Mouse (Mus musculus) c-Kit-positive CD71-positive TER-119-positive erythroid progenitor cells, embryonic 14.5 days (primary cell): ENCODE measurements around the gene Vmn1r119.
"Not testable (repeated sequence)": the region's sequence is repeated elsewhere in the genome, so short reads cannot be mapped to it uniquely, and the experiment has no call there.

ENCODE experiments used
- DNase-seq: peaks from one replicate; pipeline ENCODE4 v3.0.0-alpha.2; 2013; ENCODE audit warnings: low spot score

The Vmn1r119 gene

DNA sequence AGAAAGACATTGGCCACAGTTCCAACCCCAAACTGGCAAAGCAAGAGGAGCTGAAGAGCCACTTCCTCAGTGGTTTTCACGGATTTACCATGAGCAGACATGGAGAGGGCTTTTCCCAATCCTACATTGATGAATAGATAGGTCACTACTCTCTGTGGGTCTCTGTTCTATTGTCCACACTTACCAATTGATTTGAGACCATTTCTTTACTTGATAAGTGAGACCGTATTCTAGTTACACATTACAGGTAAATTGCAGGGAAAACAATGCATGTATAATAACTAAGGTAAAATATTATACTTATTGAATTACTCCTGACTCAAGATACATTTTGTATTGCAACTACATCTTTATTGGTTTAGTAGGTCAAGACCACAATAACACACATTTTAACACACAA lies at the start of gene Vmn1r119:
TSS of gene Vmn1r119 (minus strand) at position 101 of the 400 bp plus-strand sequence.
- not testable (repeated sequence) for DNase-seq

DNA sequence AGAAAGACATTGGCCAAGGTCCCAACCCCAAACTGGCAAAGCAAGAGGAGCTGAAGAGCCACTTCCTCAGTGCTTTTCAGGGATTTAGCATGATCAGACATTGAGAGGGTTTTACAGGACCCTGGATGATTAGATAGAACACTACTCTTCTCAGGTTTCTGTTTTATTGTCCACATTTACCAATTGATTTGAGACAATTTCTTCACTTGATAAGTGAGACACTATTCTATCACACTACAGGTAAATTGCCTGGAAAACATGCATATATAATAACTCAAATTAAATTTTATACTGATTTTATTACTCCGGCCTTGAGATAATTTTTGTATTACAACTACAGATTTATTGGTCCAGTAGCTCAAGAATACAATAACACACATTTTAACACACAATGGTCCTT lies 41.4 kb upstream of the Vmn1r119 start, which contains the start of gene Vmn1r120:
TSS of gene Vmn1r120 (minus strand) at position 101 of the 400 bp plus-strand sequence.
- DNase-seq, result not testable (repeated sequence)
